Mouse (Mus musculus) CH12.LX (cell line): ENCODE measurements at regions not wholly inside any gene's neighbourhood (a gene's known extent, or its start where the extent isn't known, plus 50 kb on each side); places are given as distances from the start of the nearest gene placed in this dataset.

Experiments used
- DNase-seq: peaks from one replicate; pipeline ENCODE4 v3.0.0-alpha.2; 2013; ENCODE audit errors: extremely low read depth
- H3K27ac ChIP-seq: 2 replicates; pipeline ENCODE4 v1.5.1; 2012; ENCODE audit warnings: low read depth, mild to moderate bottlenecking, control low read depth, moderate library complexity; ENCODE audit not compliant: insufficient read depth
- H3K27me3 ChIP-seq: replicated peaks from 2 replicates; pipeline ENCODE3; 2012; ENCODE audit warnings: inconsistent platforms
- H3K36me3 ChIP-seq, 2 experiments: replicated peaks in 1 of 2; 2 replicates each; pipeline versions ENCODE3 to v1.6.1; 2012; ENCODE audit warnings: inconsistent platforms in 1 of 2, low read length in 1 of 2, mild to moderate bottlenecking in 1 of 2, mixed read lengths in 1 of 2, moderate library complexity in 1 of 2; ENCODE audit not compliant: control insufficient read depth in 1 of 2, insufficient read depth in 1 of 2
- H3K4me1 ChIP-seq, 2 experiments: 2 replicates each; pipeline ENCODE4 v1.6.1; 2012; ENCODE audit warnings: inconsistent platforms in 1 of 2, moderate library complexity in 1 of 2; ENCODE audit not compliant: insufficient read depth in 2 of 2, control insufficient read depth in 1 of 2
- H3K4me2 ChIP-seq: 2 replicates; pipeline ENCODE4 v1.6.1; 2012; ENCODE audit warnings: low read depth, mild to moderate bottlenecking, control low read depth; ENCODE audit not compliant: poor library complexity, insufficient read depth, severe bottlenecking
- H3K4me3 ChIP-seq, 3 experiments: fragments of 150-350 bp in 1 of 3; sonication (generic) in 1 of 3; replicated peaks in 1 of 3; 2 replicates each; pipeline versions ENCODE3 to v1.5.1; 2011 to 2012; ENCODE audit warnings: low read depth in 2 of 3, low read length in 2 of 3, mild to moderate bottlenecking in 2 of 3, moderate library complexity in 2 of 3, control low read depth in 1 of 3, improper control_type of control experiment in 1 of 3, inconsistent platforms in 1 of 3, mixed read lengths in 1 of 3; ENCODE audit not compliant: poor library complexity in 1 of 3
- H3K79me2 ChIP-seq: replicated peaks from 2 replicates; pipeline ENCODE4 v1.6.1; 2012; ENCODE audit warnings: mild to moderate bottlenecking, moderate library complexity; ENCODE audit not compliant: control insufficient read depth, poor library complexity, insufficient read depth, severe bottlenecking; ENCODE audit errors: extremely low read depth
- H3K9ac ChIP-seq: 2 replicates; pipeline ENCODE4 v1.6.1; 2012; ENCODE audit warnings: low read depth, mild to moderate bottlenecking, control low read depth, moderate library complexity; ENCODE audit not compliant: insufficient read depth
- H3K9me3 ChIP-seq: replicated peaks from 2 replicates; pipeline ENCODE3; 2012; ENCODE audit warnings: low read length, inconsistent platforms, mixed read lengths
- BHLHE40 ChIP-seq: IDR thresholded peaks from 2 replicates; pipeline ENCODE4 v1.6.1; 2011; ENCODE audit warnings: mild to moderate bottlenecking, low read depth, low read length, improper control_type of control experiment
- CHD1 ChIP-seq: IDR thresholded peaks from 2 replicates; pipeline ENCODE4 v1.6.1; 2012; ENCODE audit warnings: low read depth, low read length, improper control_type of control experiment, inconsistent platforms
- CHD2 ChIP-seq: IDR thresholded peaks from 2 replicates; pipeline ENCODE4 v1.6.1; 2011; ENCODE audit warnings: low read length, improper control_type of control experiment
- CTCF ChIP-seq, 2 experiments: IDR thresholded peaks in 1 of 2; conservative IDR thresholded peaks in 1 of 2; 2 replicates each; pipeline ENCODE4 v1.5.1; 2011 to 2012; ENCODE audit warnings: low read depth in 2 of 2, low read length in 2 of 2, improper control_type of control experiment in 1 of 2, inconsistent platforms in 1 of 2, mild to moderate bottlenecking in 1 of 2, moderate library complexity in 1 of 2
- E2F4 ChIP-seq: IDR thresholded peaks from 2 replicates; pipeline ENCODE4 v1.6.1; 2011; ENCODE audit warnings: low read depth, low read length, improper control_type of control experiment; ENCODE audit not compliant: insufficient replicate concordance
- ELF1 ChIP-seq: IDR thresholded peaks from 2 replicates; pipeline ENCODE4 v1.6.1; 2014; ENCODE audit warnings: low read depth, mild to moderate bottlenecking, inconsistent platforms, low read length, improper control_type of control experiment
- EP300 ChIP-seq: IDR thresholded peaks from 2 replicates; pipeline ENCODE4 v1.6.1; 2011; ENCODE audit warnings: low read length, improper control_type of control experiment
- ETS1 ChIP-seq: conservative IDR thresholded peaks from 2 replicates; pipeline ENCODE4 v1.6.1; 2012; ENCODE audit warnings: low read depth, mild to moderate bottlenecking, inconsistent platforms, low read length, improper control_type of control experiment, moderate library complexity
- GABPA ChIP-seq: IDR thresholded peaks from 2 replicates; pipeline ENCODE4 v1.6.1; 2012; ENCODE audit warnings: low read depth, low read length, improper control_type of control experiment, inconsistent platforms; ENCODE audit not compliant: insufficient replicate concordance
- HCFC1 ChIP-seq: IDR thresholded peaks from 2 replicates; pipeline ENCODE4 v1.6.1; 2012; ENCODE audit warnings: low read depth, mild to moderate bottlenecking, inconsistent platforms, low read length, improper control_type of control experiment
- IRF4 ChIP-seq: IDR thresholded peaks from 2 replicates; pipeline ENCODE4 v1.6.1; 2014; ENCODE audit warnings: low read depth, mild to moderate bottlenecking, inconsistent platforms, low read length, improper control_type of control experiment
- JUND ChIP-seq: conservative IDR thresholded peaks from 2 replicates; pipeline ENCODE4 v1.6.1; 2011; ENCODE audit warnings: low read depth, low read length, improper control_type of control experiment
- KAT2A ChIP-seq: IDR thresholded peaks from 2 replicates; pipeline ENCODE4 v1.6.1; 2012; ENCODE audit warnings: low read length, improper control_type of control experiment, inconsistent platforms; ENCODE audit not compliant: insufficient replicate concordance
- MAFK ChIP-seq: IDR thresholded peaks from 2 replicates; pipeline ENCODE4 v1.6.1; 2011; ENCODE audit warnings: low read length, improper control_type of control experiment; ENCODE audit not compliant: insufficient replicate concordance
- MAZ ChIP-seq: IDR thresholded peaks from 2 replicates; pipeline ENCODE4 v1.6.1; 2012; ENCODE audit warnings: low read depth, mild to moderate bottlenecking, inconsistent platforms, low read length, improper control_type of control experiment, moderate library complexity
- MEF2A ChIP-seq: IDR thresholded peaks from 2 replicates; pipeline ENCODE4 v1.6.1; 2014; ENCODE audit warnings: low read depth, mild to moderate bottlenecking, inconsistent platforms, low read length, improper control_type of control experiment, borderline replicate concordance
- MXI1 ChIP-seq: IDR thresholded peaks from 2 replicates; pipeline ENCODE4 v1.6.1; 2011; ENCODE audit warnings: mild to moderate bottlenecking, low read depth, low read length, improper control_type of control experiment
- MYC ChIP-seq: IDR thresholded peaks from 2 replicates; pipeline ENCODE4 v1.6.1; 2011; ENCODE audit warnings: low read depth, mild to moderate bottlenecking, improper control_type of control experiment, low read length
- NELFE ChIP-seq: IDR thresholded peaks from 2 replicates; pipeline ENCODE4 v1.6.1; 2011; ENCODE audit warnings: low read depth, low read length, improper control_type of control experiment
- POLR2A ChIP-seq: IDR thresholded peaks from 2 replicates; pipeline ENCODE4 v1.6.1; 2011; ENCODE audit warnings: low read depth, mild to moderate bottlenecking, improper control_type of control experiment, low read length
- POLR2AphosphoS2 ChIP-seq: IDR thresholded peaks from 2 replicates; pipeline ENCODE4 v1.6.1; 2011; ENCODE audit warnings: low read depth, low read length, improper control_type of control experiment
- RAD21 ChIP-seq: IDR thresholded peaks from 2 replicates; pipeline ENCODE4 v1.6.1; 2011; ENCODE audit warnings: low read depth, mild to moderate bottlenecking, low read length, improper control_type of control experiment, moderate library complexity
- RCOR1 ChIP-seq: conservative IDR thresholded peaks from 2 replicates; pipeline ENCODE4 v1.6.1; 2012; ENCODE audit warnings: low read depth, mild to moderate bottlenecking, inconsistent platforms, low read length, improper control_type of control experiment
- SIN3A ChIP-seq: IDR thresholded peaks from 2 replicates; pipeline ENCODE4 v1.6.1; 2012; ENCODE audit warnings: low read length, improper control_type of control experiment, inconsistent platforms
- SMC3 ChIP-seq: IDR thresholded peaks from 2 replicates; pipeline ENCODE4 v1.6.1; 2011; ENCODE audit warnings: low read depth, low read length, improper control_type of control experiment
- TBP ChIP-seq: conservative IDR thresholded peaks from 2 replicates; pipeline ENCODE4 v1.6.1; 2011; ENCODE audit warnings: low read depth, low read length, improper control_type of control experiment
- TCF12 ChIP-seq: IDR thresholded peaks from 2 replicates; pipeline ENCODE4 v1.6.1; 2014; ENCODE audit warnings: low read depth, mild to moderate bottlenecking, inconsistent platforms, low read length, improper control_type of control experiment
- UBTF ChIP-seq: IDR thresholded peaks from 2 replicates; pipeline ENCODE4 v1.6.1; 2012; ENCODE audit warnings: low read depth, mild to moderate bottlenecking, inconsistent platforms, low read length, improper control_type of control experiment, moderate library complexity
- USF1 ChIP-seq: IDR thresholded peaks from 2 replicates; pipeline ENCODE4 v1.6.1; 2014; ENCODE audit warnings: low read depth, mild to moderate bottlenecking, inconsistent platforms, low read length, improper control_type of control experiment
- USF2 ChIP-seq: conservative IDR thresholded peaks from 2 replicates; pipeline ENCODE4 v1.6.1; 2011; ENCODE audit warnings: low read depth, low read length, improper control_type of control experiment
- ZC3H11A ChIP-seq: IDR thresholded peaks from 2 replicates; pipeline ENCODE4 v1.6.1; 2012; ENCODE audit warnings: low read depth, mild to moderate bottlenecking, inconsistent platforms, low read length, improper control_type of control experiment
- ZKSCAN1 ChIP-seq: IDR thresholded peaks from 2 replicates; pipeline ENCODE4 v1.6.1; 2012; ENCODE audit warnings: low read depth, inconsistent platforms, low read length, improper control_type of control experiment, borderline replicate concordance
- ZMIZ1 ChIP-seq: IDR thresholded peaks from 2 replicates; pipeline ENCODE4 v1.6.1; 2012; ENCODE audit warnings: low read depth, mild to moderate bottlenecking, inconsistent platforms, low read length, improper control_type of control experiment
- ZNF384 ChIP-seq: IDR thresholded peaks from 2 replicates; pipeline ENCODE4 v1.6.1; 2012; ENCODE audit warnings: low read depth, low read length, improper control_type of control experiment, inconsistent platforms
- dilution Hi-C: fragments of 300-500 bp; cut with MboI; formaldehyde crosslinking; loops from 2 replicates; pipeline ENCODE4 v1.14.3; 2020; ENCODE audit warnings: low sequenced_read_pairs; ENCODE audit not compliant: extremely low pct_unique_long_range_greater_than_20kb, extremely low pct_ligation_motif_present
- in situ Hi-C: fragments of 300-500 bp; cut with MboI; formaldehyde crosslinking; loops from 3 replicates; pipeline ENCODE4 v1.14.3; 2019; ENCODE audit warnings: low sequenced_read_pairs, low pct_ligation_motif_present, low pct_unique_long_range_greater_than_20kb, mixed read lengths

GRCm38 (mm10) chr1:90382941-90383470, 179.2 kb downstream of the Ackr3 start:
- H3K9me3 ChIP-seq: no peaks in the 10 kb centered on the region
- H3K36me3 ChIP-seq: no peaks in the 10 kb centered on the region
- dilution Hi-C loops: no loop called here

DNA sequence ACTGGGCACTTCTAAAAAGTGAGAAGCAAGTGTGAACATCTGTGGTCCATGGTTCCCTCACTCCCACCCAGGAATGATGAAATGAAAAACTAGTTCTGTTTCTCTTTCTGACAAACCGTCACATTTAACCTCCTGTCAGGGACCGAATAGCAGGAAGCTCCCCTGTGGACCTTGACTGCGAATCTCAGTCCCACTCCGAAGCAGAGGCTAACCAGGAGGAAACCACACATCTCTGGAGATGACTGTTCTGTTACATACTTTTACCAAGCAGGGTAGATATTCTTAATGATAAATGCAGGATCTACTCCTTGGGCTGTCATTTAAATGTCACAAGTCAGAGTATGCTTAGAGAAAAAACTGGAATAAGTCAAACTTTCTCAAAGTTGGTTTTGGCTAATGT, 181.2 kb downstream of the Ackr3 start:
- DNase-seq: peak; percentile 50
- H3K27me3 ChIP-seq: peaks cover 5% of the 10 kb centered on the region
- H3K4me1 ChIP-seq: peaks cover 0 to 7% of the 10 kb centered on the region in 2 experiments; a peak in 1 of 4 replicates
- no peak overlapping the region for H3K9ac ChIP-seq
- dilution Hi-C loops: no loop called here
- no peak overlapping the region for H3K4me3 ChIP-seq
- no peaks in the 10 kb centered on the region for H3K79me2 ChIP-seq
- H3K36me3 ChIP-seq: no peaks in the 10 kb centered on the region
- peak overlapping the region; percentile 10; the same call in 1 of the 2 replicates for H3K4me2 ChIP-seq
- H3K9me3 ChIP-seq: no peaks in the 10 kb centered on the region
- in situ Hi-C loops: no loop called here
- no peak overlapping the region for H3K27ac ChIP-seq
- TF ChIP-seq POLR2A: no peak
- no peak for TF ChIP-seq POLR2AphosphoS2
- no peak for TF ChIP-seq E2F4
- no peak for TF ChIP-seq MAFK
- no peak for TF ChIP-seq RCOR1
- TF ChIP-seq IRF4: peak; percentile 63; the same call in 1 of the 2 replicates
- no peak for TF ChIP-seq ZC3H11A
- no peak for TF ChIP-seq ZMIZ1
- TF ChIP-seq BHLHE40: 0 out of 2 replicates have a peak, but pooled peaks have one; percentile 24
- no peak for TF ChIP-seq ELF1
- TF ChIP-seq TBP: no peak
- no peak for TF ChIP-seq MXI1
- TF ChIP-seq JUND: peak; percentile 34; the same call in 1 of the 2 replicates
- TF ChIP-seq HCFC1: no peak
- TF ChIP-seq MYC: no peak
- TF ChIP-seq SMC3: no peak
- no peak for TF ChIP-seq USF1
- TF ChIP-seq GABPA: no peak
- peak; percentile 46; the same call in 1 of the 2 replicates for TF ChIP-seq EP300
- no peak for TF ChIP-seq CTCF (conservative IDR thresholded peaks at IDR 0.05 in 1 of 2, IDR thresholded peaks at IDR 0.05 in 1 of 2; ENCODE audit: low read depth in 2 of 2, low read length in 2 of 2)
- no peak for TF ChIP-seq MEF2A
- TF ChIP-seq KAT2A: no peak
- no peak for TF ChIP-seq RAD21
- no peak for TF ChIP-seq MAZ
- TF ChIP-seq USF2: no peak
- no peak for TF ChIP-seq NELFE
- TF ChIP-seq ZKSCAN1: no peak
- no peak for TF ChIP-seq SIN3A
- no peak for TF ChIP-seq CHD1
- no peak for TF ChIP-seq UBTF

More at GRCm38 (mm10) chr1:90382941-90383470, 179.2 kb downstream of the Ackr3 start:
- H3K79me2 ChIP-seq: no peaks in the 10 kb centered on the region
- H3K27me3 ChIP-seq: peaks cover 5% of the 10 kb centered on the region
- H3K27ac ChIP-seq: no peak overlapping the region
- TF ChIP-seq RCOR1 (no peak), CHD2 (no peak), USF1 (no peak), TCF12 (no peak), ETS1 (no peak), UBTF (no peak), BHLHE40 (no peak), RAD21 (no peak), ZNF384 (no peak), CHD1 (no peak), EP300 (no peak)
- H3K4me2 ChIP-seq: no peak overlapping the region
- peaks cover 0 to 7% of the 10 kb centered on the region in 2 experiments; a peak in 1 of 4 replicates for H3K4me1 ChIP-seq
- no peak overlapping the region for H3K9ac ChIP-seq
- H3K4me3 ChIP-seq: no peak overlapping the region
- in situ Hi-C loops: no loop called here
- DNase-seq: no peak
